Comparison of ENCODE assay signal across 9 mouse cellular contexts in the genomic region with DNA sequence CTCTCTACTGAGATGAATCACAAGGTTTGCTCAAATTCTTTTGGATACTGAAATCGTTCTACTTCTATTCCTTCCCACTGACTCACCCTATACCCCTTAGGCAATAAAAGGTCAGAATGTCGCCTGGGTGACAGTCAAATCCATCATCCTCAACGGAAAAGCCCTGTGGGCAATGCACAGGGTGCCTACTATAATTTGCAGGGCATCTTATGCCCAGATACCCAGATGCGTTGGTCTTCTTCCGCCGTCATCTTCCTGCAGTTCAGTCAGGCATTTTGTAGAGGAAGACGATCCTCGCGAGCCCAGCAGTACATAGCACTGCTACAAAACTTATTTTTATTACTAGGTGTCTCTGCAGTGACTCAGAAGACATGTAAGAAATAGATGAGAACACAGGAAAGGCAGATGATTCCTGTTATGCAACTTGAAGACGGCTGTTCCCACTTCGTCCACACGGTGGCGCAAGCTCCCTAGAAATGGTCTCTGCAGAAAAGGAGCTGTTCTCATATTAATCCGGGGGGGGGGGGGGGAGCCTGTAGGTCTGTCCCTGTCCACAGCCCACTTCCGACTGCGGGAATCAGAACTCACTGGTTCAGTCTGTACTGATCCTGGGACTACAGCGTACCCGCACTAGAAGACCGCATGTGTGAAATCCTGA. TPM values are rescaled to one million over a fixed set of nuclear protein-coding genes. Genes with fewer than 3 reads are reported as not detected.
DNase-seq lines count a peak whose midpoint lies in the region; ATAC-seq lines count a peak whose summit lies in the region.
"Had no signal": no experiment of that assay in that cellular context is flagged by ENCODE, and none has a peak within 500 bp of the region (broad histone marks: within the 10 kb centered on the region; RNA-seq: fewer than 3 reads in every experiment).

No protein-coding gene starts in this region.

- H3K27me3 ChIP-seq in forebrain, embryonic 10.5 days (ENCODE audit: poor library complexity, severe bottlenecking): peaks cover 40% of the 10 kb centered on the region
- H3K27me3 ChIP-seq in heart, embryonic 15.5 days: peaks cover 15% of the 10 kb centered on the region
- H3K27me3 ChIP-seq in liver, embryonic 13.5 days: no peaks in the 10 kb centered on the region
- H3K27me3 ChIP-seq in stomach, embryonic 14.5 days (ENCODE audit: control insufficient read depth, insufficient read depth, low read length): no peaks in the 10 kb centered on the region

- 16% methylated on average over 19 of the region's 19 CpGs for WGBS in forebrain, embryonic 10.5 days
- 14% methylated on average over 19 of the region's 19 CpGs for WGBS in heart, embryonic 15.5 days
- 13% methylated on average over 19 of the region's 19 CpGs for WGBS in liver, embryonic 13.5 days (ENCODE audit: insufficient replicate concordance)
- 14% methylated on average over 19 of the region's 19 CpGs for WGBS in stomach, embryonic 14.5 days

- peak overlapping the region; percentile 59 for H3K4me3 ChIP-seq in brown adipose tissue, adult 24 weeks (ENCODE audit: insufficient read depth, low read depth, low read length)
- H3K4me3 ChIP-seq in forebrain, embryonic 10.5 days: peak overlapping the region; percentile 43
- H3K4me3 ChIP-seq in heart, embryonic 15.5 days: peak overlapping the region; percentile 46
- no peak overlapping the region for H3K4me3 ChIP-seq in liver, embryonic 13.5 days (replicated peaks)
- H3K4me3 ChIP-seq in stomach, embryonic 14.5 days (ENCODE audit: low read depth, low read length): peak overlapping the region; percentile 26

- peak; percentile 83 for DNase-seq in forebrain, embryonic 10.5 days (ENCODE audit: extremely low spot score, low spot score)
- peak; percentile 74 to 93 for DNase-seq in kidney, postnatal 25 days
- DNase-seq in liver, embryonic 13.5 days: peak; percentile 46
- DNase-seq in natural killer cell, adult 2 months (ENCODE audit: low spot score in 2 of 2): peak; percentile 53 to 76

- peak overlapping the region; percentile 78 for H3K4me2 ChIP-seq in heart, embryonic 15.5 days
- peak overlapping the region; percentile 51 for H3K4me2 ChIP-seq in liver, embryonic 13.5 days
- H3K4me2 ChIP-seq in stomach, embryonic 14.5 days (replicated peaks; ENCODE audit: low read depth, low read length): peak overlapping the region; percentile 53

- no peaks in the 10 kb centered on the region for H3K4me1 ChIP-seq in brown adipose tissue, adult 24 weeks (ENCODE audit: control insufficient read depth, insufficient read depth, insufficient read length, low read length)
- H3K4me1 ChIP-seq in forebrain, embryonic 10.5 days: peaks cover 10% of the 10 kb centered on the region
- no peaks in the 10 kb centered on the region; the same call in 1 of the 2 replicates for H3K4me1 ChIP-seq in heart, embryonic 15.5 days (replicated peaks)
- no peaks in the 10 kb centered on the region for H3K4me1 ChIP-seq in liver, embryonic 13.5 days (replicated peaks)
- no peaks in the 10 kb centered on the region for H3K4me1 ChIP-seq in stomach, embryonic 14.5 days (ENCODE audit: control insufficient read depth, insufficient read depth, low read length)

- no peaks in the 10 kb centered on the region for H3K36me3 ChIP-seq in forebrain, embryonic 10.5 days (replicated peaks)
- H3K36me3 ChIP-seq in heart, embryonic 15.5 days: no peaks in the 10 kb centered on the region
- no peaks in the 10 kb centered on the region for H3K36me3 ChIP-seq in liver, embryonic 13.5 days
- H3K36me3 ChIP-seq in stomach, embryonic 14.5 days (ENCODE audit: control insufficient read depth, insufficient read depth, low read length): no peaks in the 10 kb centered on the region

- H3K27ac ChIP-seq in brown adipose tissue, adult 24 weeks (replicated peaks; ENCODE audit: low read depth, low read length): peak overlapping the region; percentile 55
- H3K27ac ChIP-seq in forebrain, embryonic 10.5 days: peak overlapping the region; percentile 84
- H3K27ac ChIP-seq in heart, embryonic 15.5 days: no peak overlapping the region
- no peak overlapping the region for H3K27ac ChIP-seq in liver, embryonic 13.5 days
- H3K27ac ChIP-seq in stomach, embryonic 14.5 days (ENCODE audit: low read length): no peak overlapping the region

- peak overlapping the region; percentile 41 for H3K9ac ChIP-seq in heart, embryonic 15.5 days
- no peak overlapping the region for H3K9ac ChIP-seq in liver, embryonic 13.5 days
- peak overlapping the region; percentile 21; the same call in 1 of the 2 replicates for H3K9ac ChIP-seq in stomach, embryonic 14.5 days (replicated peaks; ENCODE audit: low read depth, low read length)

- no peaks in the 10 kb centered on the region for H3K9me3 ChIP-seq in forebrain, embryonic 10.5 days
- no peaks in the 10 kb centered on the region for H3K9me3 ChIP-seq in heart, embryonic 15.5 days (replicated peaks)
- H3K9me3 ChIP-seq in liver, embryonic 13.5 days (replicated peaks): no peaks in the 10 kb centered on the region
- no peaks in the 10 kb centered on the region for H3K9me3 ChIP-seq in stomach, embryonic 14.5 days (ENCODE audit: control insufficient read depth, low read depth, low read length)

- ATAC-seq in CD4-positive, CD25-positive, alpha-beta regulatory T cell, adult 4 months: peak; percentile 76
- ATAC-seq in heart, embryonic 15.5 days (replicated peaks; ENCODE audit: insufficient number of reproducible peaks, insufficient read depth, low FRiP score, low read depth): no peak
- peak; percentile 29; the same call in 1 of the 2 replicates for ATAC-seq in liver, embryonic 13.5 days (ENCODE audit: low read depth)
- peak; percentile 59; the same call in 1 of the 2 replicates for ATAC-seq in stomach, embryonic 14.5 days (ENCODE audit: insufficient number of reproducible peaks, insufficient read depth, low FRiP score, low read depth)

RNA-seq across cellular contexts. Expression of gene Tmco5, which starts 21.3 kb away (rescaled TPM):
- polyA plus RNA-seq in CD4-positive, CD25-positive, alpha-beta regulatory T cell, adult 4 months (2017; shearing (Covaris generic)): not detected
- not detected in 2 replicates for polyA plus RNA-seq in brown adipose tissue, adult 24 weeks (2012; ENCODE audit: insufficient read depth, insufficient read length, missing spikeins)
- not detected in 2 replicates for polyA plus RNA-seq in forebrain, embryonic 10.5 days (2016; fragmentation: Nextera tagmentation; extraction: Ambion mirVana)
- polyA plus RNA-seq in heart, embryonic 15.5 days (2015; fragmentation: Nextera tagmentation; extraction: Ambion mirVana): not detected in 2 replicates
- polyA plus RNA-seq in liver, embryonic 13.5 days (2015; fragmentation: Nextera tagmentation; extraction: Ambion mirVana): not detected in 2 replicates
- polyA plus RNA-seq in stomach, embryonic 14.5 days (2014; fragmentation: Nextera tagmentation; extraction: Ambion mirVana): not detected in 2 replicates
- polyA plus RNA-seq: gonadal fat pad, adult 2 months had no signal

Comparison
In these comparisons a context has a peak if more than half of its experiments do, and no peak if none do; other contexts are left out.
1. H3K27ac ChIP-seq: peak in brown adipose tissue, adult 24 weeks (single experiment) and forebrain, embryonic 10.5 days (single experiment); none in heart, embryonic 15.5 days (single experiment), liver, embryonic 13.5 days (single experiment) and stomach, embryonic 14.5 days (single experiment).
2. Peak in every context shown above with its lines, with median percentiles within 50 percentile points of each other: DNase-seq and H3K4me2 ChIP-seq.